Mouse (Mus musculus) heart, embryonic 14.5 days (tissue): ENCODE measurements around the gene Mus81. TPM values are rescaled to one million over a fixed set of nuclear protein-coding genes. Genes with fewer than 3 reads are reported as not detected.

Experiments
- ATAC-seq: fragments of 200-750 bp; cut with Nextera tagmentation; 2 replicates; pipeline ENCODE4 v1.8.0; 2017; ENCODE audit warnings: low read depth, moderate TSS enrichment; ENCODE audit not compliant: insufficient number of reproducible peaks, insufficient read depth, low FRiP score
- H3K27ac ChIP-seq, 2 experiments: fragments of 200-500 bp in 1 of 2; fragments of 300-500 bp in 1 of 2; sonication (generic) in 1 of 2; replicated peaks in 1 of 2; 2 replicates each; pipeline ENCODE4 v1.5.1; 2012 to 2014; ENCODE audit warnings: low read depth in 2 of 2, low read length in 2 of 2, control low read depth in 1 of 2, mild to moderate bottlenecking in 1 of 2, mixed read lengths in 1 of 2; ENCODE audit not compliant: control insufficient read depth in 1 of 2, insufficient read depth in 1 of 2
- H3K27me3 ChIP-seq: fragments of 300-500 bp; sonication (generic); 2 replicates; pipeline ENCODE4 v1.6.1; 2014; ENCODE audit warnings: mild to moderate bottlenecking, low read length, control low read depth; ENCODE audit not compliant: control insufficient read depth, insufficient read depth
- H3K36me3 ChIP-seq: fragments of 300-500 bp; sonication (generic); 2 replicates; pipeline ENCODE4 v1.6.1; 2014; ENCODE audit warnings: mild to moderate bottlenecking, control low read depth, low read length, mixed read lengths; ENCODE audit not compliant: control insufficient read depth, insufficient read depth
- H3K4me1 ChIP-seq, 2 experiments: fragments of 200-500 bp in 1 of 2; fragments of 300-500 bp in 1 of 2; sonication (generic) in 1 of 2; 2 replicates each; pipeline ENCODE4 v1.6.1; 2012 to 2014; ENCODE audit warnings: low read length in 2 of 2, control low read depth in 1 of 2, mixed read lengths in 1 of 2; ENCODE audit not compliant: control insufficient read depth in 2 of 2, insufficient read depth in 2 of 2
- H3K4me2 ChIP-seq: fragments of 300-500 bp; sonication (generic); 2 replicates; pipeline ENCODE4 v1.6.1; 2014; ENCODE audit warnings: mild to moderate bottlenecking, low read length
- H3K4me3 ChIP-seq, 2 experiments: fragments of 200-500 bp in 1 of 2; fragments of 300-500 bp in 1 of 2; sonication (generic) in 1 of 2; 2 replicates each; pipeline ENCODE4 v1.5.1; 2012 to 2014; ENCODE audit warnings: low read length in 2 of 2, mild to moderate bottlenecking in 2 of 2, control low read depth in 1 of 2, low read depth in 1 of 2, moderate library complexity in 1 of 2; ENCODE audit not compliant: control insufficient read depth in 1 of 2, insufficient read depth in 1 of 2
- H3K9ac ChIP-seq: fragments of 300-500 bp; sonication (generic); 2 replicates; pipeline ENCODE4 v1.6.1; 2014; ENCODE audit warnings: mild to moderate bottlenecking, low read length
- H3K9me3 ChIP-seq: fragments of 300-500 bp; sonication (generic); 2 replicates; pipeline ENCODE4 v1.6.1; 2016; ENCODE audit warnings: low read length, control low read depth; ENCODE audit not compliant: control insufficient read depth
- WGBS: fragments of 180-500 bp; shearing (Covaris S2); extraction: QIAGEN DNeasy Blood & Tissue Kit; methylation state at CpG from one replicate; pipeline ENCODE4 v1.1.7; 2014; 5-methylcytosine and 5-hydroxymethylcytosine counted together
- polyA plus RNA-seq: library from polyadenylated mRNA; unstranded; fragments of >200 nt; fragmentation: Nextera tagmentation; extraction: Ambion mirVana; gene quantifications from 2 replicates; pipeline ENCODE4 v1.2.1, GENCODE M21; 2014

Gene Mus81
- polyA plus RNA-seq, 1 experiment from 2014 or later = 37.5 TPM

DNA sequence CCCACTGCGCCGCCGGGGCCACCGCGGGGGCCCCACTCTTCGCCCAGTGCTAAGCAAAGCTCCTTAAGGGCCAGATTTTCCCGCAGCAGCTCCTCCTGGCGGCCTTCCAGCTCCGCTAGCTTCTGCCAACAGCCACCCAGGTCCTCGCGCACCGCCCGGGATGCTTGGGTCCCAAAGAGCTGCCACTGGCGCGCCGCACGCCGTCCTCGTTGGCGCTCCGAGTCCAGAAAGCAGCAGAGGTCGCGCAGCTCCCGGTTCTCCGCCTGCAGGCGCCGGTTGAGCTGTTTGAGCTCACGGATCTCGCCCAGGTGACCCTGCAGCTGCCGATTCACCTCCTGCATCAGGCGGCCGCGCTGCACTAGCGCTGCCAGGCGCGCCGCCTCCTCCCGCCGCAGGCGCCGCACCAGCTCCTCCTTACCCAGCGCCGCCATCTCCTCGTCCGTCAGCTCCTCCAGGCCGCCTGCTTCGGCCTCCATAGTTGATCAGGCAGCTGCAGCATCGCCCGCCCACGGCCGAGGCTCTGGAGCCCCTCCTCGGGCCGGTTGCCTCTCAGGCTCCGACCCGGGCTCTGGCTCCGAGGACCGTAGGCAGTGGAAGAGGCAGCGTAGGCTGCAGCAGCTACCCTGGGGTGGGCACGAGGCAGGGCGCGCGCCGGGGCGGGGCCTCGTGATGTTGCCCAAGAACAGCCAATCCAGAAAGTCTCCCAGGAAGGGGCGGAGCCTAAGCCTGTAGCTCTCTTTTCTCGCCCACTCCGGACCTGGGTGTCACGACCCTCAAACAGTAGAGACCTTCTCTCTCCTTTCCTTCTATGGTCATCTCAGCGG, 31.1 kb downstream of the Mus81 start:
- peak overlapping the region; percentile 90 to 94 for H3K27ac ChIP-seq
- peaks cover 22% of the 10 kb centered on the region for H3K36me3 ChIP-seq
- peak overlapping the region; percentile 97 for H3K4me2 ChIP-seq
- ATAC-seq = peak; percentile 84
- no peaks in the 10 kb centered on the region for H3K27me3 ChIP-seq
- peaks cover 11 to 33% of the 10 kb centered on the region in 2 experiments for H3K4me1 ChIP-seq
- H3K9ac ChIP-seq = peak overlapping the region; percentile 89
- under 1% methylated on average over 68 of the region's 70 CpGs for WGBS
- no peaks in the 10 kb centered on the region for H3K9me3 ChIP-seq
- peak overlapping the region; percentile 69 to 92 for H3K4me3 ChIP-seq

DNA sequence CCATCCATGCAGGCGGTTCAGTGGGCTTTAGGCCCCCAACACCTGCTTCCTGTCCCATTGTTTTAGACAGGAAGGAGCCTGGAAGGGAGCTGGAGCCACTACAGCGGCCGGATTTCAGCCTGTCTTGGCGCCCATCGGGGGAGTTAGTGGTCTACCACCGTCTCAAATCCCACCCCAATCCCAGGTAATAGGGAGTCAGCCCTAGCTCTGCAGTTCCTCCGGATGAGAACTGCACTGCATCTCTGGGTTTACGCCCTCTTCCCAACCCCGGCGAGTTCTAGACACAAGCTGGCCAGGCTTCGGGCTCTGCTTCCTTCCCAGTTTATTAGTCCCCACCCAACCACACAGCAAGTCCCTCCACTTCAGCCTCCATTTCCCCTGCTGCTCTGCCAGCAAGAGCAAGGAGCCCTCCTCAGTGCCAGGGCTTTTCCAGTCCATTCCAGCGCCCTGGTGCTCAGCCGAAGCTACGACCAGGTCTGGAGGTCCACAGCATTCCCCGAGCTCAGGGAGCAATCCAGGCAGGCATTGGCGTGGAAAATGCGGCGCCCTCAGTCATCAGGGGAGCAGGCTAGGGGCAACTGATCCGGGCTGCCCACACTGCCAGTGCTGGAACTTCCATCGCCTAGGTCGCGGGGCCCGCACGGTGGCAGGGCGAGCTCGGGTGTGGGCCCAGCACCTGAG, 31.8 kb downstream of the Mus81 start:
- peaks cover 11 to 32% of the 10 kb centered on the region in 2 experiments for H3K4me1 ChIP-seq
- H3K4me3 ChIP-seq = peak overlapping the region; percentile 69 to 92
- H3K27ac ChIP-seq = peak overlapping the region; percentile 90 to 94
- H3K36me3 ChIP-seq = peaks cover 15% of the 10 kb centered on the region
- peak overlapping the region; percentile 89 for H3K9ac ChIP-seq
- no peaks in the 10 kb centered on the region for H3K27me3 ChIP-seq
- H3K9me3 ChIP-seq = no peaks in the 10 kb centered on the region
- H3K4me2 ChIP-seq = peak overlapping the region; percentile 97
- 0 out of 2 replicates have a peak, but pooled peaks have one; percentile 4 for ATAC-seq
- WGBS = 4% methylated on average over 26 of the region's 26 CpGs

DNA sequence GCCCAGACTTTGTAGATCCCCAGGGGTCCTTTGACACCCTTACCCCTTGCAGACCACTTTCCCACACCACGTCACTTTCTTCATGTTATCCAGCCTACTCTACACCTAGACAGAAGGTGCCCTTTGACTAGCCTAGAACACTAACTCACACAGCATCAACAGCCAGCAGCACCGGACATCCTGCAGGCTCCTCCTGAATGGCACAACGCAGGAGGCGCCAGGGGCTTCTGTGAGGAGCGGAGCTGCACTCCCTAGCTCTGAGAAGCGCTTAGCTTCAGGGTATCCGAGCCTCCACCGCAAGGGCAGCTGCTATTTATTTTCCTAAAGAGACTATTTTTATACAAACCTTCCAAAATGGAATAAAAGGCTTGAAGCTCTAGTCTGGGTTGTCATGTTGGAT, 32.6 kb downstream of the Mus81 start:
- 51% methylated on average over 8 of the region's 8 CpGs for WGBS
- H3K4me1 ChIP-seq = peaks cover 9 to 27% of the 10 kb centered on the region in 2 experiments
- no peak for ATAC-seq
- H3K36me3 ChIP-seq = peaks cover 15% of the 10 kb centered on the region
- no peaks in the 10 kb centered on the region for H3K9me3 ChIP-seq
- H3K27me3 ChIP-seq = no peaks in the 10 kb centered on the region
- H3K4me2 ChIP-seq = peak overlapping the region; percentile 97
- peak overlapping the region; percentile 58 to 94 for H3K27ac ChIP-seq
- H3K4me3 ChIP-seq = peak overlapping the region; percentile 69 to 92
- H3K9ac ChIP-seq = peak overlapping the region; percentile 89

DNA sequence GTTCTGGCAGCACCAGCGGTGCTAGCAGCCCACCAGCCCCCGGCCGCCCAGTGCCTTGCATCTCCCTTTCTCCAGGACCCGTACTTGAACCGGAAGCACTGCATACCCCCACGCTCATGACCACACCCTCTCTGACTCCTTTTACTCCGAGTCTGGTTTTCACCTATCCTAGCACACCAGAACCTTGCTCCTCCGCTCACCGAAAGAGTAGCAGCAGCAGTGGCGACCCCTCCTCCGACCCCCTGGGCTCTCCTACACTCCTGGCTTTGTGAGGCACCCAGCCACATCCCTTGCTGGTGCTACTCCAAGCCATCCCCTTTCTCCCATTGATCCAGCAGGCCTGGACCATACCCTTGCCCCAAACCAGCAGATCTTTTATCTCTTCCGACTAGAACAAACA, 33.2 kb downstream of the Mus81 start:
- WGBS = 75% methylated on average over 12 of the region's 12 CpGs
- Histone ChIP-seq H3K27me3 (no peaks in the 10 kb centered on the region; the same call in 1 of the 2 replicates), H3K9ac (peak overlapping the region; percentile 89), H3K4me3 (peak overlapping the region; percentile 69 to 92), H3K4me1 (peaks cover 9 to 26% of the 10 kb centered on the region in 2 experiments), H3K9me3 (no peaks in the 10 kb centered on the region), H3K27ac (peak overlapping the region in 1 of 2 experiments; percentile 94; a peak in 1 of 4 replicates), H3K36me3 (peaks cover 15% of the 10 kb centered on the region), H3K4me2 (peak overlapping the region; percentile 97)
- no peak for ATAC-seq

DNA sequence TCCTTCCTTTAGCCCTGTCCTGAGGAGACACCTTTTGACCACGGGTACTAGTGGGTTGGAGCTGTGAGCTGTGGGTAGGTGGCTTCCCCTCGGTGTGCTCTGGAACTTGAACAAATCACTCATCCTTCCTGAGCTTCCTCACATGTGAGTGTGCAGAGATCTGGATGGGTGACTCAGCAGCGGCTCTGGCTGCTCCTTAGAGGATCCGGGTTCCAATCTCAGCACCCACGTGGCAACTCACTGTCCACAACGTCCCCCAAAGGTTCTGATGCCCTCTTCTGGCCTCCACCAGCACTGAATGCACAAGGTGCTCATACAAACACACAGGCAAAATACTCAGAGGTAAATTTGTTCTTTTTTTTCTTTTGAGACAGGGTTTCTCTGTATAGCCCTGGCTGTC, 36.4 kb downstream of the Mus81 start:
- Histone ChIP-seq H3K27me3 (peaks cover 28% of the 10 kb centered on the region), H3K4me3 (no peak overlapping the region), H3K4me2 (no peak overlapping the region), H3K27ac (no peak overlapping the region), H3K9me3 (no peaks in the 10 kb centered on the region), H3K36me3 (peaks cover 15% of the 10 kb centered on the region), H3K9ac (no peak overlapping the region), H3K4me1 (peaks cover 6 to 32% of the 10 kb centered on the region in 2 experiments)
- 75% methylated on average over 6 of the region's 6 CpGs for WGBS
- no peak for ATAC-seq

DNA sequence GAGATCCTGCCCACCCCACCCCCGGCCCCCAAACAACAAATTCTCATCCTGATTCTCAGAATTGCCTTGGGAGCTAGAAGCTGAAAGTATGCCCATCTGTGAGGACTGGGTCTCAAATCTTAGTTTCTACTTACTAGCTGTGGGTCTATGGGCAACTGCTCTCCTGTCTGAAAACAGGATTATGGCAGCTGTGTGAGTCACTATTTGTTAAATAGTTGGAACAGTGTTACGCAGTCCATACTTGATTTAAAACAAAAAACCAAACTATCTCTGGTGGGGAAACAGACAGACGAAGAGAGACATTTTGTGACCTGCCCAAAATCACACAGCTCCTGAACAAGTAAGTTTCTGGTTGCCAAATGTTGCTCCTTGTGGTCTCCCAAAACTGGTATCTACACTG, 38.5 kb downstream of the Mus81 start:
- Histone ChIP-seq H3K9ac (no peak overlapping the region), H3K4me3 (no peak overlapping the region), H3K36me3 (peaks cover 12% of the 10 kb centered on the region), H3K4me2 (no peak overlapping the region), H3K4me1 (peaks cover 0 to 15% of the 10 kb centered on the region in 2 experiments; a peak in 3 of 4 replicates), H3K9me3 (no peaks in the 10 kb centered on the region), H3K27ac (no peak overlapping the region), H3K27me3 (peaks cover 42% of the 10 kb centered on the region)
- WGBS = 69% methylated on average over 3 of the region's 3 CpGs
- no peak for ATAC-seq

DNA sequence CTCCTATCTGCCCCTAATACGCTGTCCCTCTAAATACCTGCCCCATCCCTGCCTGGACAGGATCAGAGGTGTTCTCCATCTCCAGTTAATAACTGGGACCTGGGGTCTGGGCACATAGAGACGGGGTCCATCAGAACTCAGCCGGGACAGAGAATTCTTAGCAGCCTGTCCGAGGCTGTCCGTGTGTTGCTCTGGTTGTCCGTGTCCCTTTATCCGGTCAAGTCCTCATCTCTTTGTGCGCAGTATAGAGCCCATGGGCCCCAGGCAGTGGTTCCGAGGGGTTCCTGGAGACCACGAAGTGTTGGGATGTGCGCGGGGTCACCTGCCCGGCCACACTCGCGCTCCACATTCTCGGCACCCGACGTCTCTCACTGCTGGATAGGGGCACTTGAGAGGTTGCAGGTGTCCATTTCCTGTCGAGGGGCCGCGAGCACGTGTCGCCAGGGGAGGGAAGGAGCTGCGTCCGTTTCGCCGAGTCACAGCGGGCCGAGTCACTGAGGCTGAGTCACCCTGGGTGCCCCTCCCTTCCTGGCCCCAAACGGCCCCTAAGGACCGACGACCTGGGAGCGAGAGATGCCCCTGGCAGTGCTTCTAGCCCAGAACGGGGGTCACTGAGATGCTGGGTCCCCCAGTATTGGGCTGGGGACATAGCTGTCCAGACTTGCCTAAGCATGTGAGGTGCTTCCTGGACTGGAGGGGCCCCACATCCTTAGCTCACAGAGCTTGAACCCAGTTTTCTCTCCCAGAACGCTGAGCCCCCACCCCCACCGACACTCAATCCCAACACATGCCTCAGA, 39.6 kb downstream of the Mus81 start:
- peaks cover 0 to 14% of the 10 kb centered on the region in 2 experiments; a peak in 3 of 4 replicates for H3K4me1 ChIP-seq
- peak overlapping the region; percentile 98 for H3K4me2 ChIP-seq
- H3K9me3 ChIP-seq = no peaks in the 10 kb centered on the region
- H3K27me3 ChIP-seq = peaks cover 46% of the 10 kb centered on the region
- H3K9ac ChIP-seq = peak overlapping the region; percentile 54; the same call in 1 of the 2 replicates
- H3K36me3 ChIP-seq = peaks cover under 1% of the 10 kb centered on the region
- no peak overlapping the region for H3K27ac ChIP-seq
- no peak for ATAC-seq
- peak overlapping the region; percentile 49 to 58 for H3K4me3 ChIP-seq
- 6% methylated on average over 36 of the region's 36 CpGs for WGBS
